Comparison of ENCODE assay signal across 8 mouse cellular contexts in genomic region chr2:76647883-76648570, GRCm38 (mm10). TPM values are rescaled to one million over a fixed set of nuclear protein-coding genes. Genes with fewer than 3 reads are reported as not detected.
DNase-seq lines count a peak whose midpoint lies in the region; ATAC-seq and TF ChIP-seq lines count a peak whose summit lies in the region.

Gene Prkra (minus strand): TSS chr2:76648015.
Gene Pjvk (plus strand): TSS chr2:76648476.

- H3K4me1 ChIP-seq in ES-E14 (ENCODE audit: control insufficient read depth in 2 of 2, insufficient read depth in 2 of 2, low read length in 2 of 2, poor library complexity in 1 of 2): no peaks in the 10 kb centered on the region
- H3K4me1 ChIP-seq in forebrain, embryonic 15.5 days: peaks cover 17% of the 10 kb centered on the region
- peaks cover 6% of the 10 kb centered on the region for H3K4me1 ChIP-seq in lung, embryonic 14.5 days (ENCODE audit: insufficient read depth)
- peaks cover 2% of the 10 kb centered on the region for H3K4me1 ChIP-seq in olfactory bulb, adult 2 months (ENCODE audit: control insufficient read depth, insufficient read depth, low read length)
- H3K4me1 ChIP-seq in thymus, adult 2 months (replicated peaks; ENCODE audit: control insufficient read depth, insufficient read depth, low read length): peaks cover 5% of the 10 kb centered on the region

- H3K9ac ChIP-seq in ES-E14 (ENCODE audit: insufficient read depth, low read depth, low read length, poor library complexity, severe bottlenecking): peak within 1 kb of the TSS; percentile 56
- H3K9ac ChIP-seq in forebrain, embryonic 15.5 days (replicated peaks): peak within 1 kb of the TSS; percentile 82
- peak within 1 kb of the TSS; percentile 68 for H3K9ac ChIP-seq in lung, embryonic 14.5 days

- H3K36me3 ChIP-seq in ES-E14 (ENCODE audit: control insufficient read depth, insufficient read depth, low read length, poor library complexity, severe bottlenecking): no peaks in the 10 kb centered on the region
- no peaks in the 10 kb centered on the region for H3K36me3 ChIP-seq in forebrain, embryonic 15.5 days
- H3K36me3 ChIP-seq in lung, embryonic 14.5 days (ENCODE audit: insufficient read depth): 0 out of 2 replicates have a peak, but pooled peaks cover 3% of the 10 kb centered on the region
- no peaks in the 10 kb centered on the region for H3K36me3 ChIP-seq in thymus, adult 2 months (ENCODE audit: control insufficient read depth, insufficient read depth, low read length)

- DNase-seq in ES-E14 (ENCODE audit: low read depth, low spot score): peak; percentile 98
- peak; percentile 98 for DNase-seq in cerebellum, adult 11-12 months
- DNase-seq in heart, postnatal 36 days: peak; percentile 98 to 99
- peak; percentile 96 to 98 for DNase-seq in layer of hippocampus, adult 2 months (ENCODE audit: low spot score in 2 of 2)
- DNase-seq in lung, embryonic 14.5 days: peak; percentile 97
- DNase-seq in thymus, adult 2 months: peak; percentile 91

- ATAC-seq in forebrain, embryonic 15.5 days (replicated peaks): peak; percentile 99
- ATAC-seq in lung, embryonic 14.5 days (ENCODE audit: insufficient read depth): peak; percentile 99

- intact Hi-C loops in heart, postnatal 36 days (cut with DNase I): loop anchor here (1.0 kb wide), 1 partner anchor 25 kb away; the partner anchor contains the start of gene Fkbp7

- no peaks in the 10 kb centered on the region for H3K27me3 ChIP-seq in forebrain, embryonic 15.5 days
- no peaks in the 10 kb centered on the region for H3K27me3 ChIP-seq in lung, embryonic 14.5 days (ENCODE audit: insufficient read depth, low read length)
- no peaks in the 10 kb centered on the region for H3K27me3 ChIP-seq in thymus, adult 2 months (ENCODE audit: control insufficient read depth, insufficient read depth, low read length)

- no peak within 1 kb of the TSS for H3K27ac ChIP-seq in ES-E14 (ENCODE audit: insufficient read depth, low read depth, low read length, poor library complexity, severe bottlenecking)
- H3K27ac ChIP-seq in forebrain, embryonic 15.5 days (replicated peaks): peak within 1 kb of the TSS; percentile 92
- peak within 1 kb of the TSS; percentile 79 for H3K27ac ChIP-seq in layer of hippocampus, adult 2 months
- peak within 1 kb of the TSS; percentile 92 for H3K27ac ChIP-seq in lung, embryonic 14.5 days (ENCODE audit: low read depth)
- H3K27ac ChIP-seq in olfactory bulb, adult 2 months (ENCODE audit: insufficient read depth, low read depth, low read length): no peak within 1 kb of the TSS
- H3K27ac ChIP-seq in thymus, adult 2 months (ENCODE audit: control insufficient read depth, insufficient read depth, low read length): no peak within 1 kb of the TSS

- in situ Hi-C loops in ES-E14 (cut with MboI; ENCODE audit: low sequenced_read_pairs in 2 of 2, unreplicated experiment in 2 of 2): no loop called here

- no peak; the same call in none of the 2 replicates for TF ChIP-seq POLR2A in olfactory bulb, adult 2 months (IDR thresholded peaks at IDR 0.05; ENCODE audit: insufficient read depth, low read depth, low read length)
- TF ChIP-seq POLR2A in thymus, adult 2 months (IDR thresholded peaks at IDR 0.05; ENCODE audit: control insufficient read depth, extremely low read depth, insufficient read depth, low read length, poor library complexity): peak; percentile 21; the same call in 1 of the 2 replicates

- peak within 1 kb of the TSS; percentile 67 for H3K4me2 ChIP-seq in forebrain, embryonic 15.5 days (replicated peaks)
- H3K4me2 ChIP-seq in lung, embryonic 14.5 days: peak within 1 kb of the TSS; percentile 82

- TF ChIP-seq CTCF in layer of hippocampus, adult 2 months (conservative IDR thresholded peaks at IDR 0.05): no peak
- no peak for TF ChIP-seq CTCF in lung, embryonic 14.5 days (IDR thresholded peaks at IDR 0.05; ENCODE audit: low read depth)
- no peak for TF ChIP-seq CTCF in olfactory bulb, adult 2 months (IDR thresholded peaks at IDR 0.05; ENCODE audit: insufficient read depth, low read depth, low read length)
- TF ChIP-seq CTCF in thymus, adult 2 months (IDR thresholded peaks at IDR 0.05; ENCODE audit: borderline replicate concordance, control insufficient read depth, extremely low read depth, insufficient read depth, low read length, poor library complexity): no peak

- no peaks in the 10 kb centered on the region for H3K9me3 ChIP-seq in ES-E14 (ENCODE audit: control insufficient read depth, insufficient read depth, low read depth, low read length)
- H3K9me3 ChIP-seq in forebrain, embryonic 15.5 days: no peaks in the 10 kb centered on the region
- no peaks in the 10 kb centered on the region for H3K9me3 ChIP-seq in lung, embryonic 14.5 days (ENCODE audit: low read depth, low read length)

- peak within 1 kb of the TSS; percentile 70 to 89 for H3K4me3 ChIP-seq in ES-E14 (ENCODE audit: insufficient read depth in 1 of 2, low read depth in 1 of 2, low read length in 2 of 2, poor library complexity in 1 of 2, severe bottlenecking in 1 of 2)
- peak within 1 kb of the TSS; percentile 86 for H3K4me3 ChIP-seq in forebrain, embryonic 15.5 days
- peak within 1 kb of the TSS; percentile 94 for H3K4me3 ChIP-seq in layer of hippocampus, adult 2 months
- H3K4me3 ChIP-seq in lung, embryonic 14.5 days (ENCODE audit: low read depth, low read length): peak within 1 kb of the TSS; percentile 63
- peak within 1 kb of the TSS; percentile 63 for H3K4me3 ChIP-seq in olfactory bulb, adult 2 months (ENCODE audit: insufficient read depth, low read depth, low read length)
- peak within 1 kb of the TSS; percentile 89 for H3K4me3 ChIP-seq in thymus, adult 2 months (ENCODE audit: control insufficient read depth, insufficient read depth, low read length)

- under 1% methylated on average over 41 of the region's 42 CpGs for WGBS in forebrain, embryonic 15.5 days
- under 1% methylated on average over 30 of the region's 42 CpGs for WGBS in lung, embryonic 14.5 days
- WGBS in olfactory bulb, adult 2 months: under 1% methylated on average over 41 of the region's 42 CpGs
- WGBS in thymus, adult 2 months: 1% methylated on average over 39 of the region's 42 CpGs

TF ChIP-seq in ES-E14, 5 proteins besides CTCF, POLR2A, EP300 and RAD21:
- peak; percentile 22; the same call in 1 of the 2 replicates for TF ChIP-seq HCFC1 (IDR thresholded peaks at IDR 0.05; ENCODE audit: borderline replicate concordance, insufficient read depth, low read length)
- no peak for TF ChIP-seq ZC3H11A (IDR thresholded peaks at IDR 0.05; ENCODE audit: borderline replicate concordance, low read depth, low read length)
TF ChIP-seq in ES-E14: peak in this region for 1.

RNA-seq across cellular contexts. Expression of gene Prkra, which starts in this region (rescaled TPM):
- 8.2 and 13.0 TPM in 2 replicates for total RNA-seq in ES-E14 (2012; rRNA removed)
- 86.9 and 90.8 TPM in 2 replicates for polyA plus RNA-seq in forebrain, embryonic 15.5 days (2015; fragmentation: Nextera tagmentation; extraction: Ambion mirVana)
- total RNA-seq in heart, postnatal 36 days (2021): 10 to 100 TPM; 11.9 to 14.9 TPM
- 10 to 100 TPM; 17.7 to 19.3 TPM for total RNA-seq in layer of hippocampus, adult 2 months (2021)
- polyA plus RNA-seq in lung, embryonic 14.5 days (2014; fragmentation: Nextera tagmentation; extraction: Ambion mirVana): 77.3 and 79.4 TPM in 2 replicates
- not detected in 2 replicates for polyA plus RNA-seq in olfactory bulb, adult 2 months (2012; ENCODE audit: insufficient read depth, insufficient read length, low replicate concordance, missing spikeins)
- polyA plus RNA-seq in thymus, adult 2 months (2012; rRNA removed): 8.7 and 9.1 TPM in 2 replicates

RNA-seq across cellular contexts. Expression of gene Pjvk, which starts in this region (rescaled TPM):
- total RNA-seq in ES-E14 (2012; rRNA removed): not detected in 2 replicates
- 0.51 and 0.91 TPM in 2 replicates for polyA plus RNA-seq in forebrain, embryonic 15.5 days (2015; fragmentation: Nextera tagmentation; extraction: Ambion mirVana)
- total RNA-seq in heart, postnatal 36 days (2021): not detected
- under 1 TPM in 1 of 2 experiments, not detected in 1; 0.39 TPM for total RNA-seq in layer of hippocampus, adult 2 months (2021)
- 0.78 and 0.88 TPM in 2 replicates for polyA plus RNA-seq in lung, embryonic 14.5 days (2014; fragmentation: Nextera tagmentation; extraction: Ambion mirVana)
- polyA plus RNA-seq in olfactory bulb, adult 2 months (2012; ENCODE audit: insufficient read depth, insufficient read length, low replicate concordance, missing spikeins): not detected in 2 replicates
- not detected in 2 replicates for polyA plus RNA-seq in thymus, adult 2 months (2012; rRNA removed)

Comparison
In these comparisons a context has a peak if more than half of its experiments do, and no peak if none do; other contexts are left out.
1. H3K27ac ChIP-seq: peak in forebrain, embryonic 15.5 days (single experiment), layer of hippocampus, adult 2 months (single experiment) and lung, embryonic 14.5 days (single experiment); none in ES-E14 (single experiment), olfactory bulb, adult 2 months (single experiment) and thymus, adult 2 months (single experiment).
2. Peak in every context shown above with its lines, with median percentiles within 50 percentile points of each other: DNase-seq, H3K4me3 ChIP-seq and H3K9ac ChIP-seq.